Comparison of ENCODE assay signal across 8 mouse cellular contexts in genomic region chr2:73486120-73486601, GRCm38 (mm10). TPM values are rescaled to one million over a fixed set of nuclear protein-coding genes. Genes with fewer than 3 reads are reported as not detected.
DNase-seq lines count a peak whose midpoint lies in the region; ATAC-seq and TF ChIP-seq lines count a peak whose summit lies in the region.

No protein-coding gene starts in this region.

- TF ChIP-seq POLR2A in thymus, adult 2 months (IDR thresholded peaks at IDR 0.05; ENCODE audit: control insufficient read depth, extremely low read depth, insufficient read depth, low read length, poor library complexity), result peak; percentile 81; the same call in 1 of the 2 replicates

- H3K4me1 ChIP-seq in kidney, embryonic 16.5 days (ENCODE audit: insufficient read depth, low read length), result peaks cover 17% of the 10 kb centered on the region
- H3K4me1 ChIP-seq in heart, embryonic 15.5 days (replicated peaks), result peaks cover 32% of the 10 kb centered on the region
- H3K4me1 ChIP-seq in lung, embryonic 16.5 days (replicated peaks; ENCODE audit: control insufficient read depth, insufficient read depth, low read length), result peaks cover 34% of the 10 kb centered on the region
- H3K4me1 ChIP-seq in thymus, adult 2 months (replicated peaks; ENCODE audit: control insufficient read depth, insufficient read depth, low read length), result peaks cover 16% of the 10 kb centered on the region

- ATAC-seq in kidney, embryonic 16.5 days (ENCODE audit: low FRiP score, low TSS enrichment), result no peak; the same call in 1 of the 2 replicates
- ATAC-seq in heart, embryonic 15.5 days (replicated peaks; ENCODE audit: insufficient number of reproducible peaks, insufficient read depth, low FRiP score, low read depth), result no peak
- ATAC-seq in lung, embryonic 16.5 days (ENCODE audit: low read depth), result no peak
- ATAC-seq in cerebellum, adult (ENCODE audit: insufficient number of reproducible peaks, low FRiP score, low TSS enrichment), result no peak

- H3K36me3 ChIP-seq in kidney, embryonic 16.5 days (ENCODE audit: insufficient read depth, low read length), result no peaks in the 10 kb centered on the region
- no peaks in the 10 kb centered on the region for H3K36me3 ChIP-seq in heart, embryonic 15.5 days
- H3K36me3 ChIP-seq in lung, embryonic 16.5 days (ENCODE audit: control insufficient read depth, insufficient read depth, low read length), result no peaks in the 10 kb centered on the region
- H3K36me3 ChIP-seq in thymus, adult 2 months (ENCODE audit: control insufficient read depth, insufficient read depth, low read length), result peaks cover 4% of the 10 kb centered on the region; the same call in 1 of the 2 replicates

- H3K9ac ChIP-seq in kidney, embryonic 16.5 days (replicated peaks; ENCODE audit: low read length), result no peak overlapping the region
- no peak overlapping the region for H3K9ac ChIP-seq in heart, embryonic 15.5 days
- 0 out of 2 replicates have a peak overlapping the region, but pooled peaks have one; percentile 19 for H3K9ac ChIP-seq in lung, embryonic 16.5 days (ENCODE audit: low read length)

- 78% methylated on average over 8 of the region's 8 CpGs for WGBS in kidney, embryonic 16.5 days
- 69% methylated on average over 8 of the region's 8 CpGs for WGBS in heart, embryonic 15.5 days
- WGBS in lung, embryonic 16.5 days, result 58% methylated on average over 8 of the region's 8 CpGs
- 4% methylated on average over 8 of the region's 8 CpGs for WGBS in thymus, adult 2 months

- no peaks in the 10 kb centered on the region for H3K9me3 ChIP-seq in kidney, embryonic 16.5 days (ENCODE audit: low read length)
- H3K9me3 ChIP-seq in heart, embryonic 15.5 days (replicated peaks), result no peaks in the 10 kb centered on the region
- H3K9me3 ChIP-seq in lung, embryonic 16.5 days (ENCODE audit: control insufficient read depth, low read length), result no peaks in the 10 kb centered on the region

- H3K4me3 ChIP-seq in kidney, embryonic 16.5 days (ENCODE audit: low read length), result no peak overlapping the region
- peak overlapping the region; percentile 38; the same call in 1 of the 2 replicates for H3K4me3 ChIP-seq in heart, embryonic 15.5 days
- H3K4me3 ChIP-seq in lung, embryonic 16.5 days (ENCODE audit: low read length), result peak overlapping the region; percentile 16
- peak overlapping the region; percentile 33 for H3K4me3 ChIP-seq in thymus, adult 2 months (ENCODE audit: control insufficient read depth, insufficient read depth, low read length)

- no peak for DNase-seq in kidney, postnatal 4 days
- DNase-seq in thymus, adult 2 months, result peak; percentile 65
- no peak for DNase-seq in right cerebral cortex, postnatal 36 days (ENCODE audit: low spot score in 2 of 2)
- no peak for DNase-seq in neural tube, embryonic 10.5 days (ENCODE audit: extremely low spot score, low spot score)

- TF ChIP-seq CTCF in thymus, adult 2 months (IDR thresholded peaks at IDR 0.05; ENCODE audit: borderline replicate concordance, control insufficient read depth, extremely low read depth, insufficient read depth, low read length, poor library complexity), result no peak

- H3K27ac ChIP-seq in kidney, embryonic 16.5 days (ENCODE audit: low read length), result peak overlapping the region; percentile 64; the same call in 1 of the 2 replicates
- peak overlapping the region; percentile 80 for H3K27ac ChIP-seq in heart, embryonic 15.5 days
- peak overlapping the region; percentile 93 for H3K27ac ChIP-seq in lung, embryonic 16.5 days (ENCODE audit: low read length)
- H3K27ac ChIP-seq in thymus, adult 2 months (ENCODE audit: control insufficient read depth, insufficient read depth, low read length), result peak overlapping the region; percentile 69

- peak overlapping the region; percentile 26 for H3K4me2 ChIP-seq in kidney, embryonic 16.5 days (replicated peaks; ENCODE audit: low read depth, low read length)
- H3K4me2 ChIP-seq in heart, embryonic 15.5 days, result peak overlapping the region; percentile 55
- H3K4me2 ChIP-seq in lung, embryonic 16.5 days (ENCODE audit: low read depth, low read length), result peak overlapping the region; percentile 33

- H3K27me3 ChIP-seq in kidney, embryonic 16.5 days (ENCODE audit: insufficient read depth, low read length), result no peaks in the 10 kb centered on the region
- no peaks in the 10 kb centered on the region for H3K27me3 ChIP-seq in heart, embryonic 15.5 days
- H3K27me3 ChIP-seq in lung, embryonic 16.5 days (ENCODE audit: control insufficient read depth, insufficient read depth, low read depth, low read length), result no peaks in the 10 kb centered on the region
- no peaks in the 10 kb centered on the region for H3K27me3 ChIP-seq in thymus, adult 2 months (ENCODE audit: control insufficient read depth, insufficient read depth, low read length)

RNA-seq across cellular contexts. Expression of gene Wipf1, which starts 43.4 kb away (rescaled TPM):
- polyA plus RNA-seq in kidney, embryonic 16.5 days (2015; fragmentation: Nextera tagmentation; extraction: Ambion mirVana), result 8.6 and 10.4 TPM in 2 replicates
- polyA plus RNA-seq in heart, embryonic 15.5 days (2015; fragmentation: Nextera tagmentation; extraction: Ambion mirVana), result 5.1 and 7.6 TPM in 2 replicates
- 9.4 and 12.6 TPM in 2 replicates for polyA plus RNA-seq in lung, embryonic 16.5 days (2015; fragmentation: Nextera tagmentation; extraction: Ambion mirVana)
- polyA plus RNA-seq in thymus, adult 2 months (2012; rRNA removed), result 56.6 and 68.0 TPM in 2 replicates
